Mouse (Mus musculus) liver, embryonic 14.5 days (tissue): ENCODE measurements around the gene Cttnbp2nl.

Source experiments
- CTCF ChIP-seq: IDR thresholded peaks from 2 replicates; pipeline ENCODE4 v1.5.1; 2016; ENCODE audit warnings: antibody characterized with exemption, low read depth, control low read depth
- EP300 ChIP-seq: IDR thresholded peaks from 2 replicates; pipeline ENCODE4 v1.6.1; 2016; ENCODE audit warnings: antibody characterized with exemption, low read depth

GRCm38 (mm10) chr3:104965070-104965855, 87.7 kb downstream of the Cttnbp2nl start:
- TF ChIP-seq CTCF (no peak), EP300 (no peak)
